Mouse (Mus musculus) small intestine, adult 2 months (tissue): ENCODE data around the gene Tenm3.

Experiments
- CTCF ChIP-seq: fragments of 200-500 bp; IDR thresholded peaks from 2 replicates; pipeline ENCODE4 v1.5.1; 2012; ENCODE audit warnings: low read depth, mild to moderate bottlenecking, control low read depth, inconsistent platforms, low read length, moderate library complexity, mixed read lengths; ENCODE audit not compliant: insufficient replicate concordance, insufficient read length; ENCODE audit errors: extremely low read depth
- POLR2A ChIP-seq: fragments of 200-500 bp; IDR thresholded peaks from 2 replicates; pipeline ENCODE4 v1.6.1; 2012; ENCODE audit warnings: low read depth, mild to moderate bottlenecking, control low read depth, inconsistent platforms, low read length, moderate library complexity

GRCm38 (mm10) chr8:48177876-48178275 lies 665.9 kb downstream of the Tenm3 start:
- no peak for TF ChIP-seq CTCF
- no peak for TF ChIP-seq POLR2A
